ENCODE assay signal across 8 mouse cellular contexts in the genomic region with DNA sequence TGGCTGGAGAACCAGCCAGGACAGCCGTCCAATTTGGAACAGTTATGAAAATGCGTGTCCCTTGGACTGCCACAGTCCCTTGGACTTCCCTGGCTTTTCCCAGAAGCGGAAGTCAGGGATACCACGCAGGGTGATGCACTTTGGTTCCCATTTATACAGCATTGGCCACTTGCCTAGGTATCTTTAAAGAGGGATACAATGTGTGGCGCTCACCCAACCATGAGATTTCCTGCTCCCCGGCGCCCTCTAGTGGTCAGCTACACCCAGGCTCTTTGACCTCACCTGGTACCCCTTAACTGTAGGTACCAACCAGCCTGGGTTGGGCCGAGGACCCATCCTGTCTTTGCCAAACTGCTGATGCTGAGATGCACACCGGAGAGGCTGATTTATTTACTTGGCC. TPM values are rescaled to one million over a fixed set of nuclear protein-coding genes. Genes with fewer than 3 reads are reported as not detected.
DNase-seq lines count a peak whose midpoint lies in the region; ATAC-seq and TF ChIP-seq lines count a peak whose summit lies in the region.

No protein-coding gene starts in this region.

- TF ChIP-seq CTCF in cortical plate, adult 2 months (IDR thresholded peaks at IDR 0.05; ENCODE audit: extremely low read depth, insufficient read depth, low read length), result peak; percentile 73
- TF ChIP-seq CTCF in kidney, adult 2 months (conservative IDR thresholded peaks at IDR 0.05; ENCODE audit: insufficient read depth, insufficient read length, low read depth, low read length), result peak; percentile 83

- peak; percentile 75 for DNase-seq in midbrain, embryonic 10.5 days (ENCODE audit: low spot score)
- peak; percentile 74 to 77 for DNase-seq in gastrocnemius, postnatal 36 days
- peak; percentile 87 for DNase-seq in kidney, adult 2 months
- DNase-seq in limb, embryonic 11.5 days (ENCODE audit: low spot score), result peak; percentile 89
- peak; percentile 18 to 40 for DNase-seq in monocyte, adult 2 months (ENCODE audit: low read depth in 1 of 2, low spot score in 2 of 2)
- peak; percentile 65 to 77 for DNase-seq in spleen, postnatal 14 days (ENCODE audit: low spot score in 2 of 2)

- intact Hi-C loops in gastrocnemius, postnatal 36 days (cut with DNase I), result loop anchor here (2.0 kb wide), 1 partner anchor 88 kb away; no protein-coding TSS in a partner anchor

- H3K36me3 ChIP-seq in midbrain, embryonic 10.5 days, result no peaks in the 10 kb centered on the region
- no peaks in the 10 kb centered on the region for H3K36me3 ChIP-seq in midbrain, embryonic 16.5 days (ENCODE audit: control insufficient read depth, insufficient read depth, low read length)
- no peaks in the 10 kb centered on the region for H3K36me3 ChIP-seq in kidney, adult 2 months (ENCODE audit: control insufficient read depth, insufficient read depth, low read length)
- no peaks in the 10 kb centered on the region for H3K36me3 ChIP-seq in limb, embryonic 11.5 days (ENCODE audit: control insufficient read depth, insufficient read depth, low read length)

- 32% methylated on average over 9 of the region's 9 CpGs for WGBS in midbrain, embryonic 10.5 days
- 34% methylated on average over 9 of the region's 9 CpGs for WGBS in midbrain, embryonic 16.5 days
- 15% methylated on average over 9 of the region's 9 CpGs for WGBS in kidney, adult 2 months
- WGBS in limb, embryonic 11.5 days, result 36% methylated on average over 9 of the region's 9 CpGs

- H3K4me1 ChIP-seq in midbrain, embryonic 10.5 days, result no peaks in the 10 kb centered on the region
- H3K4me1 ChIP-seq in midbrain, embryonic 16.5 days (ENCODE audit: control insufficient read depth, insufficient read depth, low read length), result no peaks in the 10 kb centered on the region
- H3K4me1 ChIP-seq in cortical plate, adult 2 months (ENCODE audit: control insufficient read depth, insufficient read depth, low read length), result no peaks in the 10 kb centered on the region
- H3K4me1 ChIP-seq in kidney, adult 2 months (ENCODE audit: control insufficient read depth, insufficient read depth, low read length), result no peaks in the 10 kb centered on the region
- no peaks in the 10 kb centered on the region for H3K4me1 ChIP-seq in limb, embryonic 11.5 days (ENCODE audit: control insufficient read depth, insufficient read depth, low read length)

- no peaks in the 10 kb centered on the region for H3K27me3 ChIP-seq in midbrain, embryonic 10.5 days (ENCODE audit: low read depth, poor library complexity, severe bottlenecking)
- no peaks in the 10 kb centered on the region for H3K27me3 ChIP-seq in midbrain, embryonic 16.5 days (ENCODE audit: control insufficient read depth, insufficient read depth, low read depth, low read length)
- no peaks in the 10 kb centered on the region for H3K27me3 ChIP-seq in kidney, adult 2 months (replicated peaks; ENCODE audit: control insufficient read depth, insufficient read depth, low read length)
- no peaks in the 10 kb centered on the region for H3K27me3 ChIP-seq in limb, embryonic 11.5 days (ENCODE audit: control insufficient read depth, insufficient read depth, low read length)

- no peak overlapping the region for H3K4me3 ChIP-seq in midbrain, embryonic 10.5 days
- H3K4me3 ChIP-seq in midbrain, embryonic 16.5 days (ENCODE audit: low read depth, low read length), result no peak overlapping the region
- no peak overlapping the region for H3K4me3 ChIP-seq in cortical plate, adult 2 months (ENCODE audit: insufficient read depth, low read length)
- no peak overlapping the region for H3K4me3 ChIP-seq in kidney, adult 2 months (ENCODE audit: insufficient read depth, low read depth, low read length)
- no peak overlapping the region for H3K4me3 ChIP-seq in limb, embryonic 11.5 days (ENCODE audit: low read depth, low read length)

- TF ChIP-seq POLR2A in cortical plate, adult 2 months (IDR thresholded peaks at IDR 0.05; ENCODE audit: extremely low read depth, insufficient read depth, low read length), result no peak
- TF ChIP-seq POLR2A in kidney, adult 2 months (IDR thresholded peaks at IDR 0.05; ENCODE audit: low read depth, low read length), result no peak

- no peaks in the 10 kb centered on the region for H3K9me3 ChIP-seq in midbrain, embryonic 10.5 days (replicated peaks)
- no peaks in the 10 kb centered on the region for H3K9me3 ChIP-seq in midbrain, embryonic 16.5 days (replicated peaks; ENCODE audit: control insufficient read depth, low read length, poor library complexity, severe bottlenecking)
- H3K9me3 ChIP-seq in limb, embryonic 11.5 days (ENCODE audit: control insufficient read depth, low read length), result no peaks in the 10 kb centered on the region

- H3K27ac ChIP-seq in midbrain, embryonic 10.5 days (replicated peaks), result no peak overlapping the region
- no peak overlapping the region for H3K27ac ChIP-seq in midbrain, embryonic 16.5 days (ENCODE audit: low read length)
- no peak overlapping the region for H3K27ac ChIP-seq in cortical plate, adult 2 months (ENCODE audit: insufficient read depth, low read length)
- H3K27ac ChIP-seq in kidney, adult 2 months (ENCODE audit: insufficient read depth, low read depth, low read length), result no peak overlapping the region
- no peak overlapping the region for H3K27ac ChIP-seq in limb, embryonic 11.5 days (replicated peaks; ENCODE audit: low read depth, low read length)

- no peak for ATAC-seq in midbrain, embryonic 16.5 days
- ATAC-seq in limb, embryonic 11.5 days (ENCODE audit: insufficient number of reproducible peaks, low FRiP score, low TSS enrichment, low read depth), result peak; percentile 44; the same call in 1 of the 2 replicates

- H3K9ac ChIP-seq in midbrain, embryonic 16.5 days (ENCODE audit: low read depth, low read length), result no peak overlapping the region
- no peak overlapping the region for H3K9ac ChIP-seq in limb, embryonic 11.5 days (ENCODE audit: low read length)

- no peak overlapping the region for H3K4me2 ChIP-seq in midbrain, embryonic 16.5 days (ENCODE audit: low read length)
- H3K4me2 ChIP-seq in limb, embryonic 11.5 days (ENCODE audit: low read depth, severe bottlenecking), result no peak overlapping the region

RNA-seq across cellular contexts. Expression of gene Abhd2, which starts 44.5 kb away (rescaled TPM):
- 6.8 and 8.7 TPM in 2 replicates for polyA plus RNA-seq in midbrain, embryonic 10.5 days (2016; fragmentation: Nextera tagmentation; extraction: Ambion mirVana)
- polyA plus RNA-seq in midbrain, embryonic 16.5 days (2015; fragmentation: Nextera tagmentation; extraction: Ambion mirVana), result 18.7 and 19.3 TPM in 2 replicates
- 43.1 and 43.5 TPM in 2 replicates for polyA plus RNA-seq in cortical plate, adult 2 months (2012; rRNA removed)
- 1 to 10 TPM; 4.8 to 5.1 TPM for total RNA-seq in gastrocnemius, postnatal 36 days (2021)
- polyA plus RNA-seq in kidney, adult 2 months (2012; rRNA removed), result 29.4 and 33.3 TPM in 2 replicates
- 8.8 and 9.8 TPM in 2 replicates for polyA plus RNA-seq in limb, embryonic 11.5 days (2014; fragmentation: Nextera tagmentation; extraction: Ambion mirVana)

Comparison
In these comparisons a context has a peak if more than half of its experiments do, and no peak if none do; other contexts are left out.
1. DNase-seq: peak in every context shown above with its lines; median percentile 89 in limb, embryonic 11.5 days; 87 in kidney, adult 2 months; 76 in gastrocnemius, postnatal 36 days; 75 in midbrain, embryonic 10.5 days; 71 in spleen, postnatal 14 days; 29 in monocyte, adult 2 months.